ENCODE assay signal across 8 mouse cellular contexts in the genomic region with DNA sequence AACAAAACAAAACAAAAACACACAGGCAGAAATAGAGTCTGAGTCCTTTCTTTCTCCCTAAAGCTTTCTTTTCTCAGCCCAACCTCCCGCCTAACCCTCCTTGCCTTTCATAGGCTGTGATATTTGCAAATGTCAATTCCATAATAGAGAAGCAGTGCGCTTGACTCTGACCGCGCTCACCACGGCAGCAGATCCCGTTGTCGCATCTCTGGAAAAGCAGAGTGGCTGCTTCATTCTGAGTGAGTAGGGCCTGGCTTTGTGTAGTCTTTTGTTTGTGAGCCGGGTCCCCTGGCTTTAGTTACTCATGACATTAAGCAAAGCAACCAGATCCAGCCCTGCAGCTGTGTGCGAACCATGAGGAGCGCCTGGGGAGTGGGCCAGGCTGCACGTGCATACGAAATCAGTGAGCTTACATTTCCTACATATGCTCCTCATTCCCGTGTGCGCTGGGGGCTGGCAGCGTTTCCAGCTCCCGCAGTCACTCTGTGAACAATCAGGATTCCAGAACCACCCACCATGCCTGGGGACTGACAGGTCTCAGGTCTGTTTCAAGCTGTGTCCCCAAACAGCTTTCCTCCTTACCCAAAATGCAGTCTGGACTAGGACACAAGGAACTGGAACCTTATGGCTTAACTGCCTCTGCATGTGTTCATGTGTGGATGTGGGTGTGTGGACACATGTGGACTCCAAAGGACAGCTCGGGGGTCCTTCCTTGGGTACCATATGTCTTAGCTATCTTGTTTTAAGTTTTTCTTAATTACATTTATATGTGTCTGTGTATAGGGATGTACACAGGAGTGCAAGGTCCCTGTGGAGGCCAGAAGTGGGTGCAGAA.
DNase-seq lines count a peak whose midpoint lies in the region; ATAC-seq lines count a peak whose summit lies in the region.

No protein-coding gene starts in this region.

- DNase-seq in kidney, postnatal 10 days, result no peak
- peak; percentile 62 for DNase-seq in forebrain, embryonic 11.5 days (ENCODE audit: low spot score)
- DNase-seq in layer of hippocampus, postnatal 36 days, result peak; percentile 22
- peak; percentile 50 for DNase-seq in retina, embryonic 14.5 days (ENCODE audit: low spot score)
- no peak for DNase-seq in ovary, postnatal 14 days (ENCODE audit: low spot score)
- DNase-seq in urinary bladder, adult 2 months (ENCODE audit: low spot score), result no peak

- peaks cover 31% of the 10 kb centered on the region for H3K27me3 ChIP-seq in kidney, embryonic 16.5 days (ENCODE audit: insufficient read depth, low read length)
- peaks cover 41% of the 10 kb centered on the region for H3K27me3 ChIP-seq in forebrain, embryonic 11.5 days (ENCODE audit: control insufficient read depth, insufficient read depth, low read length)

- H3K4me2 ChIP-seq in kidney, embryonic 16.5 days (replicated peaks; ENCODE audit: low read depth, low read length), result peak overlapping the region; percentile 11; the same call in 1 of the 2 replicates
- peak overlapping the region; percentile 38 for H3K4me2 ChIP-seq in forebrain, embryonic 11.5 days (ENCODE audit: low read depth, low read length, severe bottlenecking)

- peaks cover 15% of the 10 kb centered on the region for H3K4me1 ChIP-seq in kidney, embryonic 16.5 days (ENCODE audit: insufficient read depth, low read length)
- peaks cover 13% of the 10 kb centered on the region; the same call in 1 of the 2 replicates for H3K4me1 ChIP-seq in forebrain, embryonic 11.5 days (replicated peaks; ENCODE audit: control insufficient read depth, insufficient read depth, low read length)

- no peak overlapping the region for H3K9ac ChIP-seq in kidney, embryonic 16.5 days (replicated peaks; ENCODE audit: low read length)
- H3K9ac ChIP-seq in forebrain, embryonic 11.5 days (ENCODE audit: low read length), result peak overlapping the region; percentile 48; the same call in 1 of the 2 replicates

- no peak overlapping the region for H3K4me3 ChIP-seq in kidney, embryonic 16.5 days (ENCODE audit: low read length)
- peak overlapping the region; percentile 6; the same call in 1 of the 2 replicates for H3K4me3 ChIP-seq in forebrain, embryonic 11.5 days (ENCODE audit: low read depth, low read length)

- no peaks in the 10 kb centered on the region for H3K36me3 ChIP-seq in kidney, embryonic 16.5 days (ENCODE audit: insufficient read depth, low read length)
- H3K36me3 ChIP-seq in forebrain, embryonic 11.5 days (ENCODE audit: control insufficient read depth, insufficient read depth, low read length), result no peaks in the 10 kb centered on the region

- no peak overlapping the region for H3K27ac ChIP-seq in kidney, embryonic 16.5 days (ENCODE audit: low read length)
- peak overlapping the region; percentile 70 for H3K27ac ChIP-seq in forebrain, embryonic 11.5 days (ENCODE audit: low read depth, low read length)

- ATAC-seq in kidney, embryonic 16.5 days (ENCODE audit: low FRiP score, low TSS enrichment), result no peak
- ATAC-seq in forebrain, embryonic 11.5 days (replicated peaks; ENCODE audit: low FRiP score), result peak; percentile 73
- no peak for ATAC-seq in granulocyte monocyte progenitor cell, adult 5-6 weeks (replicated peaks; ENCODE audit: poor library complexity, severe bottlenecking)

- H3K9me3 ChIP-seq in kidney, embryonic 16.5 days (ENCODE audit: low read length), result no peaks in the 10 kb centered on the region
- H3K9me3 ChIP-seq in forebrain, embryonic 11.5 days (ENCODE audit: control insufficient read depth, low read length), result no peaks in the 10 kb centered on the region

- 28% methylated on average over 17 of the region's 17 CpGs for WGBS in kidney, embryonic 16.5 days
- 8% methylated on average over 17 of the region's 17 CpGs for WGBS in forebrain, embryonic 11.5 days

Comparison
In these comparisons a context has a peak if more than half of its experiments do, and no peak if none do; other contexts are left out.
1. DNase-seq: peak in forebrain, embryonic 11.5 days (single experiment), layer of hippocampus, postnatal 36 days (2 of 2) and retina, embryonic 14.5 days (single experiment); none in kidney, postnatal 10 days (single experiment), ovary, postnatal 14 days (single experiment) and urinary bladder, adult 2 months (single experiment).